Mouse (Mus musculus) T-helper 1 cell (primary cell): ENCODE measurements at regions not wholly inside any gene's neighbourhood (a gene's known extent, or its start where the extent isn't known, plus 50 kb on each side); places are given as distances from the start of the nearest gene placed in this dataset.

ENCODE experiments used
- in situ Hi-C: fragments of 300-600 bp; cut with MboI, MseI; formaldehyde crosslinking; loops from one replicate; pipeline ENCODE4 v1.15.1; 2025; ENCODE audit warnings: high pct_unique_total_duplicates

- in situ Hi-C loops, result no loop called here
Observed at GRCm38 (mm10) chr13:71653939-71654467, 309.5 kb downstream of the Irx1 start.

DNA sequence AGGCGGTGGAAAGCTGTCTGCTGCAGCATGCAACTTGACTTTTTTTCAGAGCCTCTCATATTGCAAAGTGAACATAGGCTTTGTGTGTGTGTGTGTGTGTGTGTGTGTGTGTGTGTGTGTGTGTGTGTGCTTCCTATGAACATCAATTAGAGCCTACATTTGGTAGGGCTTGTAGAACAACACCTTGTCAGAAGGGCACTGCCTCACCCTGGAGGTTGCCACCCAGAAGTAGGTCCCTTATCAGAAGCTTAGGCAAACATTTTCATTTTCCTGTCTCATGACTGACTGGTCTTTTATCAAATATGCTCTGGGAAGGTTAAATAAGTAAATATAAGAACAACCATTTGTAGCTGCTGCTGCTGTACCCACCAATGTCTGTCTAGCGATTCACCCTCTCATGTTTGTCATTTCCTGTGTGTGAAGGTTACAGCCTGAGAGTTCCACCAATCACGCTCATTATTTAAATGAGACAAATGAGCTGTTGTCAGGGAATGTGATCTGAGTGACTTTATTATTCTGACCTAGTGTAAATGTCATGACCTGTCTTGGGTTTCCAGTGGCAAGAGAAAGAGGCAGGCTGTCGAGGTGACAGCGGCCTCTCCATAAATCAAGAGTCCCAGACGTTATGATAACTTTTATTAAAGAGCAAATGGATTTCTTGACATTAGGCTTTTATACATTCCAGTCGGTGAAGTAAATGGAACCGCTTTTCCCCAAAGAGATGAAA, 310.1 kb downstream of the Irx1 start:
- in situ Hi-C loops, result no loop called here

- in situ Hi-C loops, result no loop called here
Observed at GRCm38 (mm10) chr13:71649876-71650275, 313.6 kb downstream of the Irx1 start.

- in situ Hi-C loops, result no loop called here
Observed at GRCm38 (mm10) chr13:71649031-71649430, 314.5 kb downstream of the Irx1 start.

- in situ Hi-C loops, result no loop called here
Observed at GRCm38 (mm10) chr13:71631447-71631846, 332.1 kb downstream of the Irx1 start.

DNA sequence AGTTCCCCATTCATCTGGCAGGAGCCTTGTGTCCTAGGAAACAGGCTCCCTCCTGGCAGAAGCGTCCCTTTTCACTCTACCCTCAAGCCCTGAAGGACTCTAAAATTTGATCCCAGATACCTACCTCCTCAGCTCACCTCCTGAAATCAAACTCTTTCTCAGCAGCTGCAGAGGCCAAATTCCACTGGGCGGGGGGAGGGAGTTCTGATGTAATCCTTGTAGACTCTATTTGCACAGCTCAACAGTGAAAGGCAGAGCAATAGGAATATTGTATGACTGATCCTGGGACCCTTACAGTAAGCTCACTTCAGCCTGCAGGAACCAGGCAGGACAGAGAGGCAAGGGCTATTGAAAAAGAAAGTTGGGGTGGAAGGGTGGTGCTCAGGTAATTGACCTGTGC, 346.3 kb downstream of the Irx1 start:
- in situ Hi-C loops, result no loop called here

- in situ Hi-C loops, result no loop called here
Observed at GRCm38 (mm10) chr13:71612393-71613179, 350.9 kb downstream of the Irx1 start.

GRCm38 (mm10) chr13:71582486-71582885, 381.0 kb downstream of the Irx1 start:
- in situ Hi-C loops, result no loop called here

- in situ Hi-C loops, result no loop called here
Observed at GRCm38 (mm10) chr13:71565895-71566294, 397.6 kb downstream of the Irx1 start.

- in situ Hi-C loops, result no loop called here
Observed at GRCm38 (mm10) chr13:71565388-71565787, 398.1 kb downstream of the Irx1 start.

- in situ Hi-C loops, result loop anchor here (10.0 kb wide), 1 partner anchor 1346 kb away; no protein-coding TSS in a partner anchor
Observed at GRCm38 (mm10) chr13:71558477-71559215, 404.9 kb downstream of the Irx1 start.

DNA sequence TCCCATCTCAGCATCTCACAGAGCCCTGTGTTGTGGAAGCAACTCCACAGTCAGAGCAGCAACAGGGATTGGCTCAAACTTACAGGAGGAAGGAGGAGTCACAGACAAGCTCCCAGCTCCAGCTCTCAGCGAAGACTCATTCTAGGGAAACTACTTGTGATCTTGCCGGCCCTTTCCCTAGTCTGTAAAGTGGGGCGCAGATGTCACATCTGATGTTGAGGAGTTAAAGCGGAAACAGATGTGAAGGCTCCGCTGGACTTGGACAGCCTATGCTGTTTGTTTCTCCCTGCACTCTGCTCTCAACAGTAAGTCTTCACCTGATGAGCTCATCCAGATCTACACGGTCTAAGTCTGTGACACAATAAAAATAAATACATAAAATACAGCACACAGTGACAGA, 408.1 kb downstream of the Irx1 start:
- in situ Hi-C loops, result loop anchor here (10.0 kb wide), 1 partner anchor 1349 kb away; no protein-coding TSS in a partner anchor

GRCm38 (mm10) chr13:71550109-71550508, 413.4 kb downstream of the Irx1 start:
- in situ Hi-C loops, result loop anchor here (10.0 kb wide), 1 partner anchor 1355 kb away; no protein-coding TSS in a partner anchor

- in situ Hi-C loops, result no loop called here
Observed at GRCm38 (mm10) chr13:71549206-71549831, 414.2 kb downstream of the Irx1 start.

DNA sequence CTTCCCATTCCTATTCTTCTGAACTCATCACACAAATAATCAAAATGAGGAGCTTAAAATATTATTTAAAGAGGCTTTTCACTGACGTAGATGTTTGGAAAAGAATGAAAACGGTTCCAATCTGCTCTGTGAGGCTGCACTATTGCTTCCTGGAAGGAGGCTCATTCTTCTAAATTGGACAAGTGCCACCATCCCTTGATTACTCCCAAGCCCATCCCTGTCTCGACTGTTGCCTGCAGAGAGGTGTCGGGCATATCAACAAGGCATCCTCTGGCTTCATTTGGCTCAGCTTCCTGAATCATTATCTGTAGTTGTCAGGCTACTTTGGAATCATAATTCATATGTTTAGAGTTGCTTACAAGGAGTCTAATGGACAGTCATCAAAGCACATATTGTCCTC, 425.3 kb downstream of the Irx1 start:
- in situ Hi-C loops, result no loop called here

DNA sequence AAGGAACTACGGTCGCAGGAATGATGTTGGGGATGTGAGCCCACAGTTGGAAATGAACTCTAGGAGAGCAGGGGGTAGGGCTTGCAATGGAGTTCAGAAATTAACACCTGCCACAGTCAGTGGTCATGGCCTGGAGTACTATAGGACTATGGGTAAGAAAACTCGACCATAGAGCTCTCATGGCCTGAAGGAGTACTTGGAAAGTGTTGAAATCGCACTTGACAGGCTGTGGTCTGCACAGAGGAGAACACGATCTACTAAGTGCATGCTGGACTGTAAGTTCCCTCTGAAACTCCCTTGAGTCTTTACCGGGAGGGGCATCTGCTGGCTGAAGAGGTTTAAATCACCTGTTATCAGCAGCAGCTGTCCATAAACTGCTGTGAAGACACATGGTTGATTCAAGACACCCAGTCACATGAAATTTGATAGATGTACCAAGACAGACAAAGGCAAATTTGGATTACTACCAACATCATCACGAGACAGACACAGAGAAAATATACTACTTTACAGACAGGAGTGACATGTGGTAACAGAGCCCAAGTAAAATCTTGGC, 430.6 kb downstream of the Irx1 start:
- in situ Hi-C loops, result no loop called here

GRCm38 (mm10) chr13:71529397-71530122, 434.0 kb downstream of the Irx1 start:
- in situ Hi-C loops, result no loop called here

- in situ Hi-C loops, result no loop called here
Observed at GRCm38 (mm10) chr13:71517776-71518175, 445.7 kb downstream of the Irx1 start.

DNA sequence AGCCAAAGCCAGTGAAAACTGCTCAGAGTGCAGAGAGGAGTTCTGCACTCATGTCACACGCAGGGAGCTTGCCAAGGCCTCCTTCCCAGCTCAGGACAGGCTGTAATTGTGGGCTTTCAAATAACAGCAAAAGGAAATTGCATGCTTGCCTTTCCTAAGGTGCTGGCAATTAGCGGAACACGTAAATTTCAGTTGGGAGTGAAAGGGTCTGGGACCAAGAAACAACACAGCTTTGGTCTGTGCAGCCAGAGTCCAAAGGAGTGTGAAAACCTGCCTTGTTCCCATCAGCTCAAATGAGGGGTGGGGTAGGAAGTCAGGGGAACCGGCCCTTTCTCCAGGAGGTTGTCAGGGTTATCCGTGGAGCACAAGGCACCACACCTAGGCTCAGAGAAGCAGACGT, 450.3 kb downstream of the Irx1 start:
- in situ Hi-C loops, result no loop called here

- in situ Hi-C loops, result no loop called here
Observed at GRCm38 (mm10) chr13:71507956-71508401, 455.5 kb downstream of the Irx1 start.
